Mouse (Mus musculus) myocyte (in vitro differentiated cells): ENCODE measurements around the gene Hfe2.

Experiments used
- E2F4 ChIP-seq: IDR thresholded peaks from one replicate; pipeline ENCODE4 v1.6.1; 2011; ENCODE audit warnings: mild to moderate bottlenecking, control low read depth, moderate library complexity; ENCODE audit not compliant: insufficient read depth
- MAX ChIP-seq: IDR thresholded peaks from one replicate; pipeline ENCODE4 v1.6.1; 2011; ENCODE audit warnings: low read depth, mild to moderate bottlenecking, control low read depth
- MYOD1 ChIP-seq, 3 experiments: IDR thresholded peaks; one replicate each; pipeline ENCODE4 v1.6.1; 2011; ENCODE audit warnings: control low read depth in 2 of 3, low read depth in 2 of 3, mild to moderate bottlenecking in 2 of 3, moderate library complexity in 1 of 3; ENCODE audit not compliant: insufficient read length in 2 of 3, control insufficient read depth in 1 of 3
- POLR2A ChIP-seq: IDR thresholded peaks from one replicate; pipeline ENCODE4 v1.6.1; 2011; ENCODE audit warnings: low read depth, mild to moderate bottlenecking, control low read depth, moderate library complexity; ENCODE audit not compliant: insufficient read length
- USF1 ChIP-seq: IDR thresholded peaks from one replicate; pipeline ENCODE4 v1.6.1; 2011; ENCODE audit warnings: low read depth, mild to moderate bottlenecking, control low read depth, moderate library complexity

GRCm38 (mm10) chr3:96480684-96481270, 44.2 kb upstream of the Hfe2 start:
- TF ChIP-seq POLR2A, result no peak
- no peak for TF ChIP-seq USF1
- no peak for TF ChIP-seq MAX
- no peak for TF ChIP-seq E2F4
- no peak for TF ChIP-seq MYOD1 (IDR thresholded peaks at IDR 0.05; ENCODE audit: control insufficient read depth in 1 of 3, insufficient read length in 2 of 3, low read depth in 2 of 3)
